Mouse (Mus musculus) kidney, embryonic 14.5 days (tissue): Measurements from ENCODE around the gene Gm6356. TPM values are rescaled to one million over a fixed set of nuclear protein-coding genes. Genes with fewer than 3 reads are reported as not detected.
"Not testable (repeated sequence)": the region's sequence is repeated elsewhere in the genome, so short reads cannot be mapped to it uniquely, and the experiment has no call there.

ENCODE experiments used
- ATAC-seq: fragments of 200-750 bp; cut with Nextera tagmentation; 2 replicates; pipeline ENCODE4 v1.8.0; 2017; ENCODE audit warnings: moderate number of reproducible peaks, mild to moderate bottlenecking, moderate TSS enrichment, moderate library complexity; ENCODE audit not compliant: low FRiP score, low TSS enrichment
- H3K27ac ChIP-seq: fragments of 300-500 bp; sonication (generic); 2 replicates; pipeline ENCODE4 v1.5.1; 2014; ENCODE audit warnings: low read depth, mild to moderate bottlenecking, low read length, moderate library complexity, mixed read lengths
- H3K27me3 ChIP-seq: fragments of 300-500 bp; sonication (generic); 2 replicates; pipeline ENCODE4 v1.6.1; 2014; ENCODE audit warnings: mild to moderate bottlenecking, low read length; ENCODE audit not compliant: control insufficient read depth, insufficient read depth
- H3K36me3 ChIP-seq: fragments of 300-500 bp; sonication (generic); 2 replicates; pipeline ENCODE4 v1.6.1; 2014; ENCODE audit warnings: low read length, mixed read lengths; ENCODE audit not compliant: control insufficient read depth, insufficient read depth
- H3K4me1 ChIP-seq: fragments of 300-500 bp; sonication (generic); 2 replicates; pipeline ENCODE4 v1.6.1; 2014; ENCODE audit warnings: low read length, mixed read lengths; ENCODE audit not compliant: control insufficient read depth, insufficient read depth
- H3K4me2 ChIP-seq: fragments of 300-500 bp; sonication (generic); replicated peaks from 2 replicates; pipeline ENCODE4 v1.6.1; 2014; ENCODE audit warnings: low read depth, mild to moderate bottlenecking, low read length
- H3K4me3 ChIP-seq: fragments of 300-500 bp; sonication (generic); 2 replicates; pipeline ENCODE4 v1.5.1; 2014; ENCODE audit warnings: mild to moderate bottlenecking, low read length
- H3K9ac ChIP-seq: fragments of 300-500 bp; sonication (generic); 2 replicates; pipeline ENCODE4 v1.6.1; 2014; ENCODE audit warnings: low read depth, mild to moderate bottlenecking, low read length, moderate library complexity
- H3K9me3 ChIP-seq: fragments of 300-500 bp; sonication (generic); 2 replicates; pipeline ENCODE4 v1.6.1; 2016; ENCODE audit warnings: low read length; ENCODE audit not compliant: control insufficient read depth
- WGBS: fragments of 180-500 bp; shearing (Covaris S2); extraction: QIAGEN DNeasy Blood & Tissue Kit; methylation state at CpG from one replicate; pipeline ENCODE4 v1.1.7; 2014; 5-methylcytosine and 5-hydroxymethylcytosine counted together
- polyA plus RNA-seq: library from polyadenylated mRNA; unstranded; fragments of >200 nt; fragmentation: Nextera tagmentation; extraction: Ambion mirVana; gene quantifications from 2 replicates; pipeline ENCODE4 v1.2.1, GENCODE M21; 2014

The Gm6356 gene
- polyA plus RNA-seq, result not detected in 2 replicates

- H3K27ac ChIP-seq, H3K4me1 ChIP-seq, H3K4me2 ChIP-seq, H3K36me3 ChIP-seq, ATAC-seq, H3K9me3 ChIP-seq, H3K4me3 ChIP-seq, H3K9ac ChIP-seq, H3K27me3 ChIP-seq: not testable (repeated sequence)
- 50% methylated on average over 1 of the region's 2 CpGs for WGBS
These were observed at the start of gene Gm6356 for GRCm38 (mm10) chr14:6973718-6974117. Gene Gm6356 (minus strand): TSS chr14:6973818.

Other genes with a start within 250 kb of the Gm6356 start
- gene Gm3636, start 231.5 kb downstream of the Gm6356 start, polyA plus RNA-seq, result 4.3 and 5.6 TPM in 2 replicates
- gene Gm8362, start 199.4 kb downstream of the Gm6356 start, polyA plus RNA-seq, result not detected in 2 replicates
- not detected in 2 replicates for gene Gm3642, start 133.5 kb downstream of the Gm6356 start, polyA plus RNA-seq
- 0.43 and 0.84 TPM in 2 replicates for gene Gm3667, start 83.9 kb downstream of the Gm6356 start, polyA plus RNA-seq
- 0.58 and 0.77 TPM in 2 replicates for gene Gm10406, start 53.6 kb upstream of the Gm6356 start, polyA plus RNA-seq
- gene Gm3685, start 71.2 kb upstream of the Gm6356 start, polyA plus RNA-seq, result not detected in 2 replicates
- 1.3 and 1.6 TPM in 2 replicates for gene Gm3696, start 126.8 kb upstream of the Gm6356 start, polyA plus RNA-seq
- gene Gm6676, start 151.6 kb upstream of the Gm6356 start, polyA plus RNA-seq, result not detected in 2 replicates
- gene Gm3512, start 200.7 kb upstream of the Gm6356 start, polyA plus RNA-seq, result 4.1 and 4.6 TPM in 2 replicates
- not detected in 2 replicates for gene Gm16434, start 220.7 kb upstream of the Gm6356 start, polyA plus RNA-seq